Mouse (Mus musculus) megakaryocyte progenitor cell, adult 5-6 weeks (primary cell): ENCODE data around the gene Grap. TPM values are rescaled to one million over a fixed set of nuclear protein-coding genes. Genes with fewer than 3 reads are reported as not detected.
"Not testable (repeated sequence)": the region's sequence is repeated elsewhere in the genome, so short reads cannot be mapped to it uniquely, and the experiment has no call there.

ENCODE experiments used
- ATAC-seq: replicated peaks from 2 replicates; pipeline ENCODE4 v1.8.0; 2016; ENCODE audit warnings: mild to moderate bottlenecking, moderate TSS enrichment, inconsistent platforms; ENCODE audit not compliant: poor library complexity
- total RNA-seq, 2 experiments: library from RNA; stranded (forward) in 1 of 2; stranded (reverse) in 1 of 2; fragments of 157-497, 149-512 nt in 1 of 2; fragments of 200-1000 nt in 1 of 2; gene quantifications; 2 replicates each; pipeline versions ENCODE4 v1.2.3 to v1.2.4; 2015 to 2017

Gene Grap
- total RNA-seq (2015) (0.07 and 0.73 TPM in 2 replicates), total RNA-seq (2017) (0.37 and 1.4 TPM in 2 replicates)

GRCm38 (mm10) chr11:61652686-61653447 is at the start of gene Grap:
TSS of gene Grap (plus strand) at chr11:61653265.
- ATAC-seq: peak; percentile 34

- no peak for ATAC-seq
These were observed 45.0 kb upstream of the Grap start for GRCm38 (mm10) chr11:61608072-61608471.

GRCm38 (mm10) chr11:61611197-61611596 is 41.9 kb upstream of the Grap start:
- ATAC-seq: no peak

GRCm38 (mm10) chr11:61612116-61612635 is 40.9 kb upstream of the Grap start:
- no peak for ATAC-seq

- no peak for ATAC-seq
These were observed 38.7 kb upstream of the Grap start for GRCm38 (mm10) chr11:61614401-61614800.

GRCm38 (mm10) chr11:61615686-61616522 is 37.2 kb upstream of the Grap start:
- ATAC-seq: no peak

- no peak for ATAC-seq
These were observed 36.4 kb upstream of the Grap start for GRCm38 (mm10) chr11:61616523-61617292.

GRCm38 (mm10) chr11:61617293-61617975 is 35.6 kb upstream of the Grap start:
- no peak for ATAC-seq

- ATAC-seq: no peak
These were observed 34.9 kb upstream of the Grap start for GRCm38 (mm10) chr11:61618131-61618530.

GRCm38 (mm10) chr11:61618571-61618970 is 34.5 kb upstream of the Grap start:
- ATAC-seq: no peak

- ATAC-seq: no peak
These were observed 33.7 kb upstream of the Grap start for GRCm38 (mm10) chr11:61619356-61619755.

- ATAC-seq: no peak
These were observed 33.2 kb upstream of the Grap start for GRCm38 (mm10) chr11:61619791-61620241.

GRCm38 (mm10) chr11:61620254-61620670 is 32.8 kb upstream of the Grap start:
- ATAC-seq: peak; percentile 64

- ATAC-seq: no peak
These were observed 32.3 kb upstream of the Grap start for GRCm38 (mm10) chr11:61620762-61621161.

GRCm38 (mm10) chr11:61625136-61625535 is 27.9 kb upstream of the Grap start:
- ATAC-seq: no peak

- no peak for ATAC-seq
These were observed 26.6 kb upstream of the Grap start for GRCm38 (mm10) chr11:61626509-61626908.

GRCm38 (mm10) chr11:61629621-61630020 is 23.4 kb upstream of the Grap start:
- ATAC-seq: no peak

- not testable (repeated sequence) for ATAC-seq
These were observed 16.8 kb upstream of the Grap start for GRCm38 (mm10) chr11:61636309-61636708.

GRCm38 (mm10) chr11:61637413-61637812 is 15.7 kb upstream of the Grap start:
- ATAC-seq: no peak

- ATAC-seq: no peak
These were observed 15.2 kb upstream of the Grap start for GRCm38 (mm10) chr11:61637856-61638255.
